ENCODE assay signal across 8 mouse cellular contexts in genomic region chr10:71857518-71857973, GRCm38 (mm10).
A peak's percentile ranks its signal among the peaks of the same experiment; 100 is the strongest.
DNase-seq lines count a peak whose midpoint lies in the region; ATAC-seq and TF ChIP-seq lines count a peak whose summit lies in the region.

No protein-coding gene starts in this region.

- no peak overlapping the region for H3K27ac ChIP-seq in kidney, embryonic 14.5 days (ENCODE audit: low read depth, low read length)
- H3K27ac ChIP-seq in forebrain, embryonic 16.5 days (ENCODE audit: low read length): no peak overlapping the region
- H3K27ac ChIP-seq in midbrain, embryonic 10.5 days (replicated peaks): no peak overlapping the region
- no peak overlapping the region for H3K27ac ChIP-seq in stomach, postnatal 0 days (replicated peaks)

- ATAC-seq in kidney, embryonic 14.5 days (ENCODE audit: low FRiP score, low TSS enrichment): no peak
- peak; percentile 96 for ATAC-seq in forebrain, embryonic 16.5 days
- ATAC-seq in stomach, postnatal 0 days (ENCODE audit: low FRiP score, low TSS enrichment): no peak

- H3K27me3 ChIP-seq in kidney, embryonic 14.5 days (ENCODE audit: control insufficient read depth, insufficient read depth, low read length): no peaks in the 10 kb centered on the region
- no peaks in the 10 kb centered on the region for H3K27me3 ChIP-seq in forebrain, embryonic 16.5 days (replicated peaks; ENCODE audit: control insufficient read depth, insufficient read depth, low read length)
- no peaks in the 10 kb centered on the region for H3K27me3 ChIP-seq in midbrain, embryonic 10.5 days (ENCODE audit: low read depth, poor library complexity, severe bottlenecking)
- H3K27me3 ChIP-seq in stomach, postnatal 0 days (ENCODE audit: control insufficient read depth, insufficient read depth, low read length): no peaks in the 10 kb centered on the region

- no peaks in the 10 kb centered on the region for H3K9me3 ChIP-seq in kidney, embryonic 14.5 days (ENCODE audit: control insufficient read depth, low read length)
- no peaks in the 10 kb centered on the region for H3K9me3 ChIP-seq in forebrain, embryonic 16.5 days (ENCODE audit: control insufficient read depth, low read length)
- H3K9me3 ChIP-seq in midbrain, embryonic 10.5 days (replicated peaks): no peaks in the 10 kb centered on the region
- H3K9me3 ChIP-seq in stomach, postnatal 0 days (ENCODE audit: control insufficient read depth, low read length): no peaks in the 10 kb centered on the region

- no peaks in the 10 kb centered on the region for H3K36me3 ChIP-seq in kidney, embryonic 14.5 days (ENCODE audit: control insufficient read depth, insufficient read depth, low read length)
- no peaks in the 10 kb centered on the region for H3K36me3 ChIP-seq in forebrain, embryonic 16.5 days (ENCODE audit: control insufficient read depth, insufficient read depth)
- no peaks in the 10 kb centered on the region for H3K36me3 ChIP-seq in midbrain, embryonic 10.5 days
- H3K36me3 ChIP-seq in stomach, postnatal 0 days (ENCODE audit: control insufficient read depth, insufficient read depth, low read length): no peaks in the 10 kb centered on the region

- no peak overlapping the region for H3K4me3 ChIP-seq in kidney, embryonic 14.5 days (ENCODE audit: low read length)
- no peak overlapping the region for H3K4me3 ChIP-seq in forebrain, embryonic 16.5 days (replicated peaks; ENCODE audit: low read length)
- no peak overlapping the region for H3K4me3 ChIP-seq in midbrain, embryonic 10.5 days
- no peak overlapping the region for H3K4me3 ChIP-seq in stomach, postnatal 0 days (ENCODE audit: low read depth, low read length)

- TF ChIP-seq POLR2A in brain, embryonic 14.5 days (IDR thresholded peaks at IDR 0.05; ENCODE audit: borderline replicate concordance, extremely low read depth, insufficient read depth, insufficient read length, poor library complexity, severe bottlenecking): no peak

- DNase-seq in kidney, adult 9 months: peak; percentile 4
- peak; percentile 95 for DNase-seq in brain, embryonic 14.5 days (ENCODE audit: low read depth)
- DNase-seq in layer of hippocampus, adult 8-10 months (ENCODE audit: low spot score in 2 of 2): peak; percentile 62 to 68
- peak; percentile 35 for DNase-seq in midbrain, embryonic 10.5 days (ENCODE audit: low spot score)
- DNase-seq in stomach, postnatal 0 days (ENCODE audit: low spot score): peak; percentile 14
- DNase-seq in yolk sac, embryonic 10.5 days (ENCODE audit: low spot score): no peak

- WGBS in kidney, embryonic 14.5 days: 42% methylated on average over 8 of the region's 8 CpGs
- 4% methylated on average over 8 of the region's 8 CpGs for WGBS in forebrain, embryonic 16.5 days
- 66% methylated on average over 8 of the region's 8 CpGs for WGBS in midbrain, embryonic 10.5 days
- WGBS in stomach, postnatal 0 days: 23% methylated on average over 8 of the region's 8 CpGs

- H3K4me2 ChIP-seq in kidney, embryonic 14.5 days (replicated peaks; ENCODE audit: low read depth, low read length): no peak overlapping the region
- H3K4me2 ChIP-seq in forebrain, embryonic 16.5 days (ENCODE audit: low read length): peak overlapping the region; percentile 30
- H3K4me2 ChIP-seq in stomach, postnatal 0 days (replicated peaks; ENCODE audit: low read depth): no peak overlapping the region

- TF ChIP-seq EP300 in stomach, postnatal 0 days (optimal IDR thresholded peaks at IDR 0.05): no peak

- no peaks in the 10 kb centered on the region for H3K4me1 ChIP-seq in kidney, embryonic 14.5 days (ENCODE audit: control insufficient read depth, insufficient read depth, low read length)
- peaks cover 5% of the 10 kb centered on the region for H3K4me1 ChIP-seq in forebrain, embryonic 16.5 days (replicated peaks; ENCODE audit: control insufficient read depth, insufficient read depth, low read length)
- no peaks in the 10 kb centered on the region for H3K4me1 ChIP-seq in midbrain, embryonic 10.5 days
- no peaks in the 10 kb centered on the region for H3K4me1 ChIP-seq in stomach, postnatal 0 days (replicated peaks; ENCODE audit: control insufficient read depth, insufficient read depth)

- H3K9ac ChIP-seq in kidney, embryonic 14.5 days (ENCODE audit: low read depth, low read length): no peak overlapping the region
- H3K9ac ChIP-seq in forebrain, embryonic 16.5 days (replicated peaks; ENCODE audit: low read depth, low read length): no peak overlapping the region
- no peak overlapping the region for H3K9ac ChIP-seq in stomach, postnatal 0 days (ENCODE audit: low read length)

- peak; percentile 74 for TF ChIP-seq CTCF in brain, embryonic 14.5 days (IDR thresholded peaks at IDR 0.05; ENCODE audit: borderline replicate concordance, extremely low read depth, insufficient read depth, insufficient read length)
- peak; percentile 69 for TF ChIP-seq CTCF in stomach, postnatal 0 days (IDR thresholded peaks at IDR 0.05; ENCODE audit: low read depth)
